Mouse (Mus musculus): ENCODE results near the gene Plgrkt. TPM values are rescaled to one million over a fixed set of nuclear protein-coding genes. Genes with fewer than 3 reads are reported as not detected.

The Plgrkt gene
- polyA plus RNA-seq, 1 experiment from 2014 or later = 95.4 TPM

DNA sequence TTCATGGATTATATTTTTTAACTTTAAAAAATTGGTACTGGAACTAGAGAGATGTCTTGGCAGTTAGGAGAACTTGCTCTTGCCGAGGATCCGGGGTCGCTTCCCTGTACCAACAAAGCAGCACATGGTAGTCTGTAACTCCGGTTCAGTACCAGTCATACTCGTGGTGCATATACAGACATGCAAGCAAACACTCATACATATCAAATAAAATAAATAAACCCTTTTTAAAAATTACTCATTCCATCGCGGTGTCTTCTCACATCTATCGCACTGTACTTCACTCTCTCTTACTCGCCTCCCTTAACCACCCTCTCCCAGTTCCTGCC, 41.4 kb downstream of the Plgrkt start:
- Histone ChIP-seq H3K9me3 (replicated peaks; ENCODE audit: control insufficient read depth, low read length) (no peaks in the 10 kb centered on the region), H3K36me3 (ENCODE audit: control insufficient read depth, insufficient read depth, low read length) (no peaks in the 10 kb centered on the region), H3K4me2 (ENCODE audit: low read depth, low read length) (peak overlapping the region; percentile 73), H3K27me3 (ENCODE audit: control insufficient read depth, insufficient read depth, low read length) (no peaks in the 10 kb centered on the region), H3K4me3 (replicated peaks; ENCODE audit: low read length) (peak overlapping the region; percentile 46), H3K4me1 (ENCODE audit: control insufficient read depth, insufficient read depth, low read length) (peaks cover 2% of the 10 kb centered on the region), H3K9ac (ENCODE audit: low read length) (peak overlapping the region; percentile 39), H3K27ac (ENCODE audit: low read length) (no peak overlapping the region)
- 46% methylated on average over 9 of the region's 9 CpGs for WGBS
- ATAC-seq (ENCODE audit: insufficient read depth, low FRiP score) = no peak

DNA sequence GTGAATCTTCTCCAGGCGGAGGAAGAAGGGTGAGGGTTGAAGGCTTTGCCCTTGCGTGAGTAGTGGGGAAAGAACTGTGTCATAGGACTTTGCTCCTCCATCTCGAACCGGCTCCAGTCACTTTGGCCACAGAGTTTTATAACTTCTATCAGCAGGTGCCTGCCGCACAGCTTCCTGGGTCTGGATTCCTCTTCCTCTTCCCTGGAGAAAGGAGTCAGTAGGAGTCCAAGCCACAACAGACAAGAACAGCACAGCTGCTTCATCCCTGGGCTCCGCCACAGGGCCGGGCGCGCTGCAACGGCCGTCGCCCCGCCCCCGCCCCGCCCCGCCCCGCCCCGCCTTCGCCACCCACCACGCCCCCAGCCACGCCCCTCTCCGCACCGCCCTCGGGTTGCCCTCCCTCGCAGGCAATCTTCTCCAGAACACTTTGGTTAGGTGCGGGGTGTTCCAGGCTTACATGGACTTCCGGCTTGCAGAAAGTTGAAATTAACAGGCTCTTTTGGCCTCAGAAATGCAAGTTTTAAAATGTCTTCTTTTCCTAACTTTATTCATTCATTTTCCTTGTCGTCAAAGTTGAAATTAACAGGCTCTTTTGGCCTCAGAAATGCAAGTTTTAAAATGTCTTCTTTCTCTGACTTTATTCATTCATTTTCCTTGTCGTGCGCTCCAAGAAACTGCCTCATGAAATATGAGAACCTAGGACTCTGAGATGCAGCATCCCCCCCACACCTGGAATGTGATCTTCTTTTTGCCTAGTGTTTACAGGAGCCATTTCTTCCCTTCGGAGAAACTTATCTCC, 41.9 kb downstream of the Plgrkt start, which contains the start of gene Insl6:
Gene Insl6, minus strand, starts transcription at position 304 of the 799 bp plus-strand sequence.
- H3K27ac ChIP-seq (ENCODE audit: low read length) = no peak within 1 kb of the TSS
- H3K27me3 ChIP-seq (ENCODE audit: control insufficient read depth, insufficient read depth, low read length) = no peaks in the 10 kb centered on the region
- H3K36me3 ChIP-seq (ENCODE audit: control insufficient read depth, insufficient read depth, low read length) = no peaks in the 10 kb centered on the region
- 3% methylated on average over 31 of the region's 31 CpGs for WGBS
- ATAC-seq (ENCODE audit: insufficient read depth, low FRiP score) = peak; percentile 98
- H3K4me3 ChIP-seq (replicated peaks; ENCODE audit: low read length) = peak within 1 kb of the TSS; percentile 46
- H3K4me2 ChIP-seq (ENCODE audit: low read depth, low read length) = peak within 1 kb of the TSS; percentile 73
- H3K4me1 ChIP-seq (ENCODE audit: control insufficient read depth, insufficient read depth, low read length) = peaks cover 2% of the 10 kb centered on the region
- peak within 1 kb of the TSS; percentile 70 for H3K9ac ChIP-seq (ENCODE audit: low read length)
- no peaks in the 10 kb centered on the region for H3K9me3 ChIP-seq (replicated peaks; ENCODE audit: control insufficient read depth, low read length)

DNA sequence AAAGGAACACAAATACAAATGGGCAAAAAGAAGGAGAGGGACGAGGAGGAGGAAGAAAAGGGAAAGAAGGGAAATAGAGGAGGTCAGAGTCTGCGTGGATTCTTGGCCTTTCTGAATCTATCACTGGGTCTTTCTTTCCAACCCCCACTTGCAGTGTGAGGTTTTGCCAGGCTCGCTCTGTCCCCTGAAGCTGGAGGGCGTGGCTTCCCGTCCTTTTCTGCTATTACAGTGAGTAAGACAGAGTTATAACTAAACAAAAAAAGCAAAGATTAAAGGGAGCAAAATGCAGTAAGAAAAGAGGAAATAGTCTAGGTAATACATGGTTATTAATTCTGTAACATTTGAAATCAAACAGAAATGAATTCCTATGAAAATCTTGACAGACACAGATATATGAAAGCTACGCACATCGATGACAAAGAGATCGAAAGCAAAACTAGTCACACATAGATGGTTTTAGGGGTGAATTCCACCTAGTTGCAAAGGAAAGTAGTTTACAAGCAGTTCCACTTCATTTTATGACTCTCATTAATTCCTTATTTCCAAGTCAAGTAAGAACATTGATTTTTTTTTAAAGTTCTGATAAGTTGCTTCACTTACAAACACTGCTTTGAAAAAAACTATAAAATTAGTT, 43.7 kb downstream of the Plgrkt start:
- no peaks in the 10 kb centered on the region for H3K27me3 ChIP-seq (ENCODE audit: control insufficient read depth, insufficient read depth, low read length)
- H3K9ac ChIP-seq (ENCODE audit: low read length) = no peak overlapping the region
- no peak overlapping the region for H3K4me3 ChIP-seq (replicated peaks; ENCODE audit: low read length)

DNA sequence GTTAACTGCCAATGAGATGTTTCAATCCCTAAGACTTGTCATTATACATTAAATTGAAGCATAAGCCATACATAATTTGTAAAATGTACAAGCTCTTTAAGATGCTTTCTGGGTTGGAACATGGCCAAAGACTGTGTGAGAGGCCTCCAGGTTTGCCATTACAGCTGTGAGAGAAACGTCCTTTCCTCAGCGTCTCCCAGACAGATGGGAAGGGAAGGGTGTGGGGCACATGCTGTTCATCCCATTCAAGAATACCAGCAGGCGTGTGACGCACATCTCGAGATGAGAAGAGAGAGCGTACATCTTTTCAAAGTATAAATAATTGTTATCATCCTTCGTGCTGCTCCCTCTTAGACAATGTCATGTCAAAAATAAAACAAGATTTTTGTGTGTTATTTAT, 54.5 kb downstream of the Plgrkt start:
- no peak overlapping the region for H3K27ac ChIP-seq (ENCODE audit: low read length)
- no peak for ATAC-seq (ENCODE audit: insufficient read depth, low FRiP score)
- no peak overlapping the region for H3K9ac ChIP-seq (ENCODE audit: low read length)
- no peaks in the 10 kb centered on the region for H3K27me3 ChIP-seq (ENCODE audit: control insufficient read depth, insufficient read depth, low read length)
- no peak overlapping the region for H3K4me3 ChIP-seq (replicated peaks; ENCODE audit: low read length)
- H3K4me1 ChIP-seq (ENCODE audit: control insufficient read depth, insufficient read depth, low read length) = no peaks in the 10 kb centered on the region
- H3K4me2 ChIP-seq (ENCODE audit: low read depth, low read length) = no peak overlapping the region
- 65% methylated on average over 7 of the region's 7 CpGs for WGBS
- H3K9me3 ChIP-seq (replicated peaks; ENCODE audit: control insufficient read depth, low read length) = peaks cover 13% of the 10 kb centered on the region; the same call in 1 of the 2 replicates
- H3K36me3 ChIP-seq (ENCODE audit: control insufficient read depth, insufficient read depth, low read length) = peaks cover 19% of the 10 kb centered on the region; the same call in 1 of the 2 replicates

More for the DNA sequence above, 43.7 kb downstream of the Plgrkt start:
- ATAC-seq (ENCODE audit: insufficient read depth, low FRiP score) = no peak
- no peak overlapping the region for H3K4me2 ChIP-seq (ENCODE audit: low read depth, low read length)
- WGBS = 65% methylated on average over 8 of the region's 8 CpGs
- no peaks in the 10 kb centered on the region for H3K36me3 ChIP-seq (ENCODE audit: control insufficient read depth, insufficient read depth, low read length)
- H3K27ac ChIP-seq (ENCODE audit: low read length) = no peak overlapping the region
- H3K4me1 ChIP-seq (ENCODE audit: control insufficient read depth, insufficient read depth, low read length) = peaks cover 2% of the 10 kb centered on the region
- H3K9me3 ChIP-seq (replicated peaks; ENCODE audit: control insufficient read depth, low read length) = no peaks in the 10 kb centered on the region

DNA sequence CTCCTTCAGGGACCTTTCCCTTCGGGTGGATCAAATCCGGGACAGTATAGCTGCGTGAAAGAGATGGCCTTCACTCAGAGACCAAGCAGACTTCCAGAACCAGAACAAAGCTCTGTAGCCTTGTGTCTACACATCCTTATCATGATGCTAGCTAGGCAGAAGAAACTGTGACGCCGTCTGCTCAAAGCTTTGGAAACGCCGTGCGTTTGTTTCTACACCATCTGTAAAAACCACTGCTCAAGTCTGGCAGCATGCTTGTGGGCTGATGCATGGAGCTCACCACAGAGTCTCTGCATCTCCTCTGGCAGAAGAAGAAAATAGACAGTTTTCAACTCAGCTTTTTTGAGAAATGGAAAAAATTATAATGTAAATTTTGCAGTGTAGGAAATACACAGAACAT, 55.4 kb downstream of the Plgrkt start:
- no peaks in the 10 kb centered on the region for H3K27me3 ChIP-seq (ENCODE audit: control insufficient read depth, insufficient read depth, low read length)
- H3K9ac ChIP-seq (ENCODE audit: low read length) = no peak overlapping the region
- no peak for ATAC-seq (ENCODE audit: insufficient read depth, low FRiP score)
- H3K36me3 ChIP-seq (ENCODE audit: control insufficient read depth, insufficient read depth, low read length) = peaks cover 19% of the 10 kb centered on the region; the same call in 1 of the 2 replicates
- 91% methylated on average over 8 of the region's 8 CpGs for WGBS
- H3K4me2 ChIP-seq (ENCODE audit: low read depth, low read length) = no peak overlapping the region
- H3K9me3 ChIP-seq (replicated peaks; ENCODE audit: control insufficient read depth, low read length) = peaks cover 13% of the 10 kb centered on the region; the same call in 1 of the 2 replicates
- no peaks in the 10 kb centered on the region for H3K4me1 ChIP-seq (ENCODE audit: control insufficient read depth, insufficient read depth, low read length)
- H3K4me3 ChIP-seq (replicated peaks; ENCODE audit: low read length) = no peak overlapping the region
- H3K27ac ChIP-seq (ENCODE audit: low read length) = no peak overlapping the region

DNA sequence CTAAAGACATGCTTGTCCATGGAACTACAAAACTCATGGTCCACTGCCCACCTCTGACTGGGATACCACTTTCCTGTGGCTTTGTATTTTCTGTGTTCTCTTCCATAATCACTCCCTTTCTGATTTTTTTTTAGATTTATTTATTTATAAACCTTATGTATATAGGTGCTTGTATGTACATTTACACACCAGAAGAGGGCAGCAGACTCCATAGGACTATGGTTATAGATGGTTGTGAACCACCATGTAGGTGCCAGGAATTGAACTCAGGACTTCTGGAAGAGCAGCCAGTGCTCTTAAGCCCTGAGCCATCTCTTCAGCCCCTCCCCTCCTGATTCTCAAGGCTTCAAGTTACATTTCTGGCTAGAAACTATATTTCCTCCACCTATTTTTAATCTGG, 58.4 kb downstream of the Plgrkt start:
- no peak for ATAC-seq (ENCODE audit: insufficient read depth, low FRiP score)
- H3K9ac ChIP-seq (ENCODE audit: low read length) = no peak overlapping the region
- no peak overlapping the region for H3K4me2 ChIP-seq (ENCODE audit: low read depth, low read length)
- no peaks in the 10 kb centered on the region for H3K4me1 ChIP-seq (ENCODE audit: control insufficient read depth, insufficient read depth, low read length)
- H3K27me3 ChIP-seq (ENCODE audit: control insufficient read depth, insufficient read depth, low read length) = no peaks in the 10 kb centered on the region
- H3K36me3 ChIP-seq (ENCODE audit: control insufficient read depth, insufficient read depth, low read length) = peaks cover 14% of the 10 kb centered on the region; the same call in 1 of the 2 replicates
- no peaks in the 10 kb centered on the region for H3K9me3 ChIP-seq (replicated peaks; ENCODE audit: control insufficient read depth, low read length)
- no peak overlapping the region for H3K4me3 ChIP-seq (replicated peaks; ENCODE audit: low read length)
- no peak overlapping the region for H3K27ac ChIP-seq (ENCODE audit: low read length)

DNA sequence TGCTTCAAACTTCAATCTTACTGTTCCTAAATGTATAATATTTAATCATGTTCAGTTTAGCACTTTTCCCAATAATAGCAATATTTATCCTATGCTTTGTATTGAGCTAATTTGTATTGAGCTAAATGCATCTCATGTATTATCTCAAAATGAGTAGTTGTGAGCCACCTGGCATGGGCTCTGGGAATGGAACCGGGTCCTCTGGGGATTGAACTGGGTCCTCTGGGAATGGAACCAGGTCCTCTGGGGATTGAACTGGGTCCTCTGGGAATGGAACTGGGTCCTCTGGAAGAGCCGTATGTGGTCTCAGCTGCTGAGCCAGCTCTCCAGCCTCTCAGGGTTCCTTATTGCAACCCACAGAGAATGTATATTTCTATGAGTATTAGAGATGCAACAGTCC, 65.1 kb downstream of the Plgrkt start:
- no peaks in the 10 kb centered on the region for H3K9me3 ChIP-seq (replicated peaks; ENCODE audit: control insufficient read depth, low read length)
- no peaks in the 10 kb centered on the region for H3K27me3 ChIP-seq (ENCODE audit: control insufficient read depth, insufficient read depth, low read length)
- no peak overlapping the region for H3K9ac ChIP-seq (ENCODE audit: low read length)
- no peaks in the 10 kb centered on the region for H3K4me1 ChIP-seq (ENCODE audit: control insufficient read depth, insufficient read depth, low read length)
- H3K36me3 ChIP-seq (ENCODE audit: control insufficient read depth, insufficient read depth, low read length) = peaks cover 21% of the 10 kb centered on the region
- no peak overlapping the region for H3K4me3 ChIP-seq (replicated peaks; ENCODE audit: low read length)
- H3K4me2 ChIP-seq (ENCODE audit: low read depth, low read length) = no peak overlapping the region
- WGBS = 83% methylated on average over 2 of the region's 2 CpGs
- ATAC-seq (ENCODE audit: insufficient read depth, low FRiP score) = no peak
- H3K27ac ChIP-seq (ENCODE audit: low read length) = no peak overlapping the region

DNA sequence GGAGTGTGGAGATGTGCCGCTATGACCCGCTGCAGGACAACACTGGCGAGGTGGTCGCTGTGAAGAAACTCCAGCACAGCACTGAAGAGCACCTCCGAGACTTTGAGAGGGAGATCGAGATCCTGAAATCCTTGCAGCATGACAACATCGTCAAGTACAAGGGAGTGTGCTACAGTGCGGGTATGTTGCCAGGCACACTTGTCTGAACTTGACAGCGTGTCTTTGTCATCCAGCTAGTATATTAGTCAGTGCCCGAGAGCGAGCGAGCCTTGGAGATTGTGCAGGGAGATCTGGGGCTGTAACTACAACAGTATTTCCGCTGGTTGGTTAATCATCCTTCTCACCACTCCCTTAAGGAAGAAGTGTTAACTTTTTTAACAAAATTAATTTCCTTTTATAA, 66.3 kb downstream of the Plgrkt start:
- no peaks in the 10 kb centered on the region for H3K27me3 ChIP-seq (ENCODE audit: control insufficient read depth, insufficient read depth, low read length)
- WGBS = 88% methylated on average over 13 of the region's 13 CpGs
- H3K27ac ChIP-seq (ENCODE audit: low read length) = no peak overlapping the region
- H3K36me3 ChIP-seq (ENCODE audit: control insufficient read depth, insufficient read depth, low read length) = peaks cover 21% of the 10 kb centered on the region
- no peaks in the 10 kb centered on the region for H3K4me1 ChIP-seq (ENCODE audit: control insufficient read depth, insufficient read depth, low read length)
- no peak overlapping the region for H3K4me3 ChIP-seq (replicated peaks; ENCODE audit: low read length)
- H3K9me3 ChIP-seq (replicated peaks; ENCODE audit: control insufficient read depth, low read length) = no peaks in the 10 kb centered on the region
- no peak overlapping the region for H3K4me2 ChIP-seq (ENCODE audit: low read depth, low read length)
- no peak for ATAC-seq (ENCODE audit: insufficient read depth, low FRiP score)
- no peak overlapping the region for H3K9ac ChIP-seq (ENCODE audit: low read length)

All from stomach, embryonic 16.5 days (tissue).